Mouse (Mus musculus) intestine, embryonic 16.5 days (tissue): Measurements from ENCODE around the gene Rrp12. TPM values are rescaled to one million over a fixed set of nuclear protein-coding genes. Genes with fewer than 3 reads are reported as not detected.
"Not testable (repeated sequence)": the region's sequence is repeated elsewhere in the genome, so short reads cannot be mapped to it uniquely, and the experiment has no call there.

Source experiments
- ATAC-seq: fragments of 200-750 bp; cut with Nextera tagmentation; 2 replicates; pipeline ENCODE4 v1.8.0; 2017; ENCODE audit warnings: moderate TSS enrichment, moderate library complexity
- H3K27ac ChIP-seq: fragments of 300-500 bp; sonication (generic); 2 replicates; pipeline ENCODE4 v1.5.1; 2014; ENCODE audit warnings: mild to moderate bottlenecking, low read length
- H3K27me3 ChIP-seq: fragments of 300-500 bp; sonication (generic); replicated peaks from 2 replicates; pipeline ENCODE4 v1.6.1; 2014; ENCODE audit warnings: low read length, control low read depth, mixed read lengths; ENCODE audit not compliant: control insufficient read depth, insufficient read depth
- H3K36me3 ChIP-seq: fragments of 300-500 bp; sonication (generic); 2 replicates; pipeline ENCODE4 v1.6.1; 2014; ENCODE audit warnings: low read length, control low read depth; ENCODE audit not compliant: control insufficient read depth, insufficient read depth
- H3K4me1 ChIP-seq: fragments of 300-500 bp; sonication (generic); 2 replicates; pipeline ENCODE4 v1.6.1; 2014; ENCODE audit warnings: low read length, control low read depth, mixed read lengths; ENCODE audit not compliant: control insufficient read depth, insufficient read depth
- H3K4me2 ChIP-seq: fragments of 300-500 bp; sonication (generic); 2 replicates; pipeline ENCODE4 v1.6.1; 2014; ENCODE audit warnings: low read depth, low read length, control low read depth
- H3K4me3 ChIP-seq: fragments of 300-500 bp; sonication (generic); 2 replicates; pipeline ENCODE4 v1.5.1; 2014; ENCODE audit warnings: mild to moderate bottlenecking, low read length
- H3K9ac ChIP-seq: fragments of 300-500 bp; sonication (generic); 2 replicates; pipeline ENCODE4 v1.6.1; 2014; ENCODE audit warnings: low read depth, low read length
- H3K9me3 ChIP-seq: fragments of 300-500 bp; sonication (generic); 2 replicates; pipeline ENCODE4 v1.6.1; 2016; ENCODE audit warnings: low read length, control low read depth; ENCODE audit not compliant: control insufficient read depth
- WGBS: fragments of 180-500 bp; shearing (Covaris S2); extraction: QIAGEN DNeasy Blood & Tissue Kit; methylation state at CpG from one replicate; pipeline ENCODE4 v1.1.7; 2014; 5-methylcytosine and 5-hydroxymethylcytosine counted together
- polyA plus RNA-seq: library from polyadenylated mRNA; unstranded; fragments of >200 nt; fragmentation: Nextera tagmentation; extraction: Ambion mirVana; gene quantifications from 2 replicates; pipeline ENCODE4 v1.2.1, GENCODE M21; 2015

The Rrp12 gene
- polyA plus RNA-seq, 1 experiment from 2014 or later = 15.7 TPM

- peak; percentile 90 for ATAC-seq
- Histone ChIP-seq H3K4me2 (peak overlapping the region; percentile 24), H3K4me1 (peaks cover 6% of the 10 kb centered on the region; the same call in 1 of the 2 replicates), H3K27ac (peak overlapping the region; percentile 96), H3K4me3 (no peak overlapping the region), H3K36me3 (no peaks in the 10 kb centered on the region), H3K9me3 (no peaks in the 10 kb centered on the region), H3K9ac (no peak overlapping the region), H3K27me3 (no peaks in the 10 kb centered on the region)
- WGBS = 61% methylated on average over 5 of the region's 5 CpGs
Measured at GRCm38 (mm10) chr19:41857086-41857762, 38.7 kb downstream of the Rrp12 start.

GRCm38 (mm10) chr19:41852423-41852822 lies 43.5 kb downstream of the Rrp12 start:
- peaks cover 3% of the 10 kb centered on the region; the same call in 1 of the 2 replicates for H3K4me1 ChIP-seq
- no peak overlapping the region for H3K9ac ChIP-seq
- H3K27me3 ChIP-seq = no peaks in the 10 kb centered on the region
- no peak for ATAC-seq
- no peaks in the 10 kb centered on the region for H3K9me3 ChIP-seq
- WGBS = 81% methylated on average over 4 of the region's 4 CpGs
- no peak overlapping the region for H3K4me3 ChIP-seq
- H3K36me3 ChIP-seq = no peaks in the 10 kb centered on the region
- H3K27ac ChIP-seq = no peak overlapping the region
- H3K4me2 ChIP-seq = no peak overlapping the region

DNA sequence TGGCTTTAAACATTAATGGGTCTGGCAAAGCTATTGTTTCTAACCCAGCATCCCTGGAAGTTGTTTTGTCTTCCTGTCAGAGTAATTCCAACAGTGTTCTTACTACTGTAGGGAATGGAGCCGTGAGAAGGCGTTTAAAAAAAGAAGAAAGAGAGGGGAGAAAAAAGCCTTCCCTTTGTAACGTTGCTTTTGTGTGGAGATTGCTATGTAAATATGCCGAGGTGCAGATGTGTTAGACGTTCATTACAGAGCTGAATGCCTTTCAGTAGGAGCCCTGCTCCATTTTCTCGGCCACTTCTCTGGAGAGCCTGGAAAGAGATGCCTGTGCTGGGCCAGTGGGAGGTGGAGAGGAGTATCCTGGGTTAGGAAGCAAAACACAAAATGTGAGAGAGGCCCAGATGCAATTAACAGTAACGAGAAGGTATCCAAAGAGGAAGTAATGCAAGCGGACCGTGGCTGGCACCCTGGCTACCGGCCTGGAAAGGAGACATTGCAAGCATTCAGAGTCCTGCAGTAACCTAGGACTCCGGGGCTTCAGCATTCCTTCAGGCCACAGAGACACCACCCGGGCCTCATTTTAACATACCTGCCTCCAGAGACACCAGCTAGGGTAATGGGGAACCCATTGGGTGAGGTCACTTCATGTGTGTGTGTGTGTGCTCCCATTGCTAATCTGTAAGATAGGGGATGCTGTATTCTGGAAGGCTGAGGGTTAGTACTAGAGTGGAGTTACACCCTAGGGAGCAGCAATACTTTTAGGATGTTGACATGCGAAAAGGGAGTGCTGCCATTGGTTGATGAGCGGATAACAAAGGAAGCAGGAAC lies 45.0 kb downstream of the Rrp12 start:
- no peak for ATAC-seq
- 43% methylated on average over 14 of the region's 14 CpGs for WGBS

GRCm38 (mm10) chr19:41850021-41850718 lies 45.8 kb downstream of the Rrp12 start:
- H3K27ac ChIP-seq = no peak overlapping the region
- H3K4me1 ChIP-seq = peaks cover 7% of the 10 kb centered on the region; the same call in 1 of the 2 replicates
- H3K27me3 ChIP-seq = no peaks in the 10 kb centered on the region
- no peak overlapping the region for H3K9ac ChIP-seq
- no peak overlapping the region for H3K4me2 ChIP-seq
- 45% methylated on average over 6 of the region's 6 CpGs for WGBS
- no peak for ATAC-seq
- H3K4me3 ChIP-seq = no peak overlapping the region
- H3K36me3 ChIP-seq = no peaks in the 10 kb centered on the region
- H3K9me3 ChIP-seq = no peaks in the 10 kb centered on the region

More for the DNA sequence above, 45.0 kb downstream of the Rrp12 start:
- H3K27ac ChIP-seq = no peak overlapping the region
- no peaks in the 10 kb centered on the region for H3K9me3 ChIP-seq
- H3K9ac ChIP-seq = no peak overlapping the region
- no peaks in the 10 kb centered on the region for H3K27me3 ChIP-seq
- H3K4me3 ChIP-seq = no peak overlapping the region
- H3K4me2 ChIP-seq = no peak overlapping the region
- peaks cover 7% of the 10 kb centered on the region; the same call in 1 of the 2 replicates for H3K4me1 ChIP-seq
- H3K36me3 ChIP-seq = no peaks in the 10 kb centered on the region

DNA sequence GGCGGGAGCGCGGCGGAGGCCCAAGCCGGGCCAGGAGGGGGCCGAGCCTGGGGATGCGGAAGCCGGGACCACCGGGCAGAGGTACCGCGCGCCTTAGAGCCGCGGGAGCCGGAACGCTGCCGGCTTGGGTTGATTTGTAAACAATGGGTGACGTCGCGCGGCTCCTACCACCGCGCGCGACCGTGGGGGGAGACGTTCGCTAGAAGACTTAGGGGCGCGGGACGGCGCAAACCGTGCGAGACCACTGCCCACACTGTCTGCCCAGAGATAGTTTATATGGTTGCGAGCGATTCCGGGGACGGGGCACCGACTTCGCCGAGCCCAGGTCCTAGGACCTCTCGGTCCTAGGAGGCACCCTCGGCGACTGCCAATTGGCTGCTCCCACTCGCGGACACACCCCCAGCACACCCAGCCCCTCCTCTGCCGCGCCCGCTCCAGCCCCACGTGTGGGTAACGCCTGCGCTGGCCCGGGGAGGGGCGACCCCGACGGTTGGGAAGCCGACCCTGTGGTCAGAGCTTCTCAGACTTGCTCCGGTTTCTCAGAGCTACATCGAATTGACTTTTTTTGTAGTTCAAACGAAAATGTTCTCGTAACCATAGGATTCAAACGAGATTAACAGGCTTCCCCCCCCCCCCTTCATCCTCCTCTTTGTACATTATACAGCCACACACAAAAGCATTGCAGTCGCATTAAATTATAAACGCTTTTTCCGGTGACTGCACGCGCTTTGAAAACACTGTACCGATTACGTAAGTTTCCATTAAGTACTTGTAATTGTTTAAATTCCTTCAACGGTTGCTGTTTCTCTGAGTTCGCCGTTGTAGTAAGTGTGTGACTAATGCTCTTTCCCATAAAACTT lies 47.8 kb downstream of the Rrp12 start, which contains the start of gene Frat2:
Gene Frat2, minus strand, starts transcription at position 141 of the 860 bp plus-strand sequence.
- H3K4me1 ChIP-seq = peaks cover 7% of the 10 kb centered on the region; the same call in 1 of the 2 replicates
- H3K36me3 ChIP-seq = no peaks in the 10 kb centered on the region
- peak within 1 kb of the TSS; percentile 93 for H3K4me2 ChIP-seq
- H3K9me3 ChIP-seq = no peaks in the 10 kb centered on the region
- ATAC-seq = peak; percentile 96
- peak within 1 kb of the TSS; percentile 82 for H3K9ac ChIP-seq
- H3K27ac ChIP-seq = peak within 1 kb of the TSS; percentile 94
- under 1% methylated on average over 72 of the region's 72 CpGs for WGBS
- peak within 1 kb of the TSS; percentile 89 for H3K4me3 ChIP-seq
- H3K27me3 ChIP-seq = no peaks in the 10 kb centered on the region

DNA sequence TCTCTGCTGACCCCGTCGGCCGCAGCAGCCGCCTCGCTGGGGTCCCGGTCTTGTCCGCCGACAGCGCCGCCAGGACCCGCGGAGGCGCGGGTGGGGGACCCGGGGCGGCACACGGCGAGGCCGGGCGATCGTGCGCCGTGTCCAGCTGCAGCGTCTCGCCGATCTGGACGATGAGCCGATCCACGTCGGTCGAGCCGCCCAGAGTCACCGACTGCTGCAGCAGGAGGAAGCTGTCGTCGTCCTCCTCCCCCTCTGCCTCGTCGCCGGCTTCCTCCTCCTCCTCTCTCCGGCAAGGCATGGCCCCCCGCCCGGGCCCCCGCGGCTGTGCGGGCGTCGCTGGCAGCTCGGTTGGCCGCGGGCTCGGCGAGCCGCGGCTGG lies 48.4 kb downstream of the Rrp12 start:
- peak; percentile 53 for ATAC-seq

DNA sequence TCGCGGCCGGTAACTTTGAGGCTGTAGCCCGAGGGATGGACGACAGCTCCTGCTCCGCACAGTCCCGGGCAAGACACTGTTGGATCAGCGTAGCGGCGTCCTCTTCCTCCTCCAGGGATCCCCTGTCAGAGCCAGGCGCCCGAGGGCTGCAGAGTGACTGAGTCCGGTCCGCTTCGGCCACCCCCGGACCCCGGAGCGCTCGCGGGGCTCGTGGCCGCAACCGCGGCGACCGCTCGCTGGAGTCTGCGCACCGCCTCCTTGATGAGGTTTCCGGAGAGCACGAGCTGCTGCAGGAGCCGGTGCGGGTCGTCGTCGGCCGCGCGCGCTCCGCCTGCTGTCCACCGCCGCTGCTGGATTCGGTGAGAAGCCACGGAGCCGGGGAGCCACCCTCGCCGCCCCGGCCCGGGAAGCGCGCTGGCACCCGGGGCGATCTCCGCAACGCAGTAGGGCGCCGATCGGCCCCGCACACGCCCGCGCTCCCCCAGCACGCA lies 48.8 kb downstream of the Rrp12 start:
- 0% methylated on average over 54 of the region's 64 CpGs for WGBS
- Histone ChIP-seq H3K27ac (peak overlapping the region; percentile 94), H3K9me3 (no peaks in the 10 kb centered on the region), H3K4me3 (peak overlapping the region; percentile 89), H3K9ac (peak overlapping the region; percentile 82), H3K36me3 (no peaks in the 10 kb centered on the region), H3K27me3 (no peaks in the 10 kb centered on the region), H3K4me2 (peak overlapping the region; percentile 93), H3K4me1 (peaks cover 7% of the 10 kb centered on the region; the same call in 1 of the 2 replicates)
- peak; percentile 12 for ATAC-seq

More for the DNA sequence above, 48.4 kb downstream of the Rrp12 start:
- WGBS = under 1% methylated on average over 48 of the region's 53 CpGs
- H3K9me3 ChIP-seq, H3K27me3 ChIP-seq, H3K4me1 ChIP-seq, H3K36me3 ChIP-seq: not testable (repeated sequence)
- peak overlapping the region; percentile 94 for H3K27ac ChIP-seq
- H3K4me2 ChIP-seq = peak overlapping the region; percentile 93
- H3K9ac ChIP-seq = peak overlapping the region; percentile 82
- peak overlapping the region; percentile 89 for H3K4me3 ChIP-seq

DNA sequence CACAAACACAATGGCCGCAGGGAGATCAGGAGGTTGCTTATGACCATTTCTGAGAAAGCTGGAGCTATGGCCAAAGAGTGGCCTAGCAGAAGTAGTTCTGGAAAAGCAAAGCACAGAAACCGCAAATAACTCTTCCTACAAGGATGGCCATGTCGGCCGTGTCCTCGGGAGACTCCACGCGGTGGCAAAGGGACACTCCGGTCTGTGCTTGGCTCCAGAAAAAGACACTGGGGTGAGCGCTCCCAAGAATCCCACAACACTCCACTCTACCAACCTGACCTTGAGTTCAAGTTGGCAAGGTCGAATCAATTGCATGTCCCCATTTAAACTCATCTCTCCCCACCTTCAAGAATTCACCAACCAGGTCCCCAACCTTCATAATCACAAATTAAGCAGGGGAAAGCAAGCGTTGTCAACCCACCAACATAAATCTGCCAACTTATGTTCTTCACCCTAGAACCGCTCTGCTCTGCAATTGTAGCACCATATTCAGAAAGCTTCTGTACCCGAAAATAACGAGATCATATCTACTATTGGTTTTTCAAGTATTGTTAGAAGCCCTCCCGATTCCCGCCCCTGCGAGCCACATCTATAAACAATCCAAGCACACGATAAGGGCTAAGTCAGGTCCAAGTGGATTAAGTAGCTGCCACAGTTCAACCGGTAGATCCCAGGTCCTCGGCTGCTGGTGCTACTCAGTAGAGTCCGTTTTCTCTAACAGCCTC lies 49.4 kb downstream of the Rrp12 start:
- ATAC-seq = no peak; the same call in 1 of the 2 replicates
- H3K4me1 ChIP-seq = peaks cover 7% of the 10 kb centered on the region; the same call in 1 of the 2 replicates
- H3K4me2 ChIP-seq = peak overlapping the region; percentile 93
- no peaks in the 10 kb centered on the region for H3K27me3 ChIP-seq
- no peaks in the 10 kb centered on the region for H3K9me3 ChIP-seq
- H3K27ac ChIP-seq = peak overlapping the region; percentile 94
- 11% methylated on average over 21 of the region's 21 CpGs for WGBS
- H3K9ac ChIP-seq = peak overlapping the region; percentile 82
- no peaks in the 10 kb centered on the region for H3K36me3 ChIP-seq
- H3K4me3 ChIP-seq = peak overlapping the region; percentile 89
